Mouse (Mus musculus) ES-CJ7 (cell line): Measurements from ENCODE around the gene Btbd16.
A peak's percentile ranks its signal among the peaks of the same experiment; 100 is the strongest.

Experiments used
- DNase-seq: peaks from one replicate; pipeline ENCODE4 v3.0.0; 2011; ENCODE audit warnings: low read depth, low spot score

Gene Btbd16

DNA sequence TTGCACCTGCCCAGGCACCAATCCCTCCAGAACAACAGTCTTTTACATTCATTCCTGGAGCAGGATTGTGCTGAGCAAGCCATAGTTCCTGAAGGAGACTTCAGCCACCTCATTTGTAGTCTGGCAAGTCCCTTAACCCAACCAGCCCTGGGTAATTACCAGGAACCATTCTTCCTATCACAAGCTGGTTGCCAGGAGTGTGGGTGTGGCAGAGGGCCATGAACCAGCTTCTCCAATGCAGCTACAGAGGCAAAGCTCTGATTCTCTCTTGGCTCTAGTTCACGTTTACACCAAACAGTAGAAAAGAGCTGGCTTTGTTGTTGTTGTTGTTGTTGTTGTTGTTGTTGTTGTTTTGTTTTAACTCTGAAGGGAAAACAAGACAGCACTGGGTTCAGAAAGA is 88.6 kb downstream of the Btbd16 start:
- DNase-seq = no peak

DNA sequence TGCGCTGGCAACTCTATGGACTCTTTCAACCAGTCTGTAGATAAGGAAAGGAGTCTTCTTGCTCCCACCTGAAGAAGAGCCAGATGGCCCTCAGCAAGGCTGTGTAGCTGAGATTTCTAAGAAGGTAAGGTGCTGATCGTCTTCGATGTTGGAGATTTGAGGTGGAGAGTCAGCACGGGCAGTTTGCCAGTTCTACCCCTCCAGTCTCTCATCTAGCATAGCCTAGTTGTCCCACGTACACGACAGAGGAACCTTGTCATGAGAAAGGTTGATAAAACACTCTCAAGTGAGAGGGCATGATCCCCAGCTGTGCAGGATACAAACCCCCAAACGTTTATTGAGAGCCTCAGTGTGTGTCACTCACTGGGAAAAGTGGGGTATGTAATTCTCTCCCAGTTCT is 90.8 kb downstream of the Btbd16 start:
- DNase-seq = no peak

GRCm38 (mm10) chr7:130865613-130866591 is 92.0 kb downstream of the Btbd16 start, which contains the start of gene Plekha1:
TSS of gene Plekha1 (plus strand) at chr7:130865756.
- peak; percentile 98 for DNase-seq

- no peak for DNase-seq
Measured at GRCm38 (mm10) chr7:130866640-130867039, 92.8 kb downstream of the Btbd16 start.

DNA sequence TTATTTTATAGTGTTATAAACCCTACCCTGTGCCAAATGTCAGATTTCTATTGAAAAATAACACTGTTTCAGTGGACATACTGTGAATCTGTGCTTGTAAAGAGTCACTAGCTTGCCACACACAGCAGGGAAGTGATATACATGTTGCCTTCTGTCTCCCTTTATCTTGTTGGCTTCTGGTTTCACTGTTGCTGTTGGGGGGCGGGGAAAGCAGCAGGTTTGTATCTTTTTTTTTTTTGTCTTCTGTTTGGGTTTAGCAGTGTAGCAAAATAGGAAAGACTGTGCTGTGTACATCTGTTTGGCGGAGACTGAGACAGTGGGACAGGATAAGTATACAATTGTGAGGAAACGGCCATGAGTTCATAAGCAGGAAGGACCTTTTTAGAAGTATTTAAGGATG is 93.4 kb downstream of the Btbd16 start:
- no peak for DNase-seq
